Comparison of ENCODE assay signal across 15 mouse cellular contexts in the genomic region with DNA sequence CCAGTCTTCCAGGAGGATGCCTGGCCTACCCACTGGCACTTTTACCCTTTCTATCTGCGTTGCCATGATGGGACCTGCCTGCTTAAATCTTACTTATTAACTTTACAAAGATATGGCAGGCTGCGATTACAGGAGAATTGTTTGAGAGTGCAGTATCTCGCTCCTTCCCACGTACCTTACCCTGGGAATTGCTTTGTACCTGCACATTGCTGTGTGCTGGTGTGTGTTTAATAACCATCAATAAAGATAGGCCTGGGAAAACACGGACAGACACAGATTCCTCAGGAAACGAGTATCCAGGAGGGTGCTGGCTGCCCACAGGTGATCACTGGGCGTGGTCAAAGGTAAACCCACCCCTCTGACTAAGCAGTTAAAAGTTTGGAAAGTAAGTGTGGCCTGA. TPM values are rescaled to one million over a fixed set of nuclear protein-coding genes. Genes with fewer than 3 reads are reported as not detected.
"Had no signal": no experiment of that assay in that cellular context is flagged by ENCODE, and none has a peak within 500 bp of the region (broad histone marks: within the 10 kb centered on the region; RNA-seq: fewer than 3 reads in every experiment).

No protein-coding gene starts in this region.

- ATAC-seq: midbrain, embryonic 16.5 days had no signal

- H3K4me2 ChIP-seq: hindbrain, embryonic 14.5 days; liver, embryonic 11.5 days; liver, embryonic 15.5 days; midbrain, embryonic 11.5 days; neural tube, embryonic 13.5 days had no signal

- DNase-seq: kidney, adult 2 months; kidney, postnatal 36 days; retina, postnatal 1 day; right cerebral cortex, postnatal 4 days; thymus, adult 18-20 months; thymus, postnatal 25 days had no signal

- H3K9me3 ChIP-seq: limb, embryonic 10.5 days; liver, embryonic 15.5 days; megakaryocyte, embryonic 14.5 days; neural tube, embryonic 13.5 days had no signal

- H3K9ac ChIP-seq: hindbrain, embryonic 14.5 days; liver, embryonic 15.5 days; neural tube, embryonic 13.5 days had no signal

- H3K36me3 ChIP-seq: limb, embryonic 10.5 days; liver, embryonic 15.5 days; neural tube, embryonic 13.5 days had no signal

- H3K4me3 ChIP-seq: limb, embryonic 10.5 days; liver, embryonic 15.5 days; megakaryocyte, embryonic 14.5 days; neural tube, embryonic 13.5 days had no signal

- H3K27ac ChIP-seq: hindbrain, embryonic 14.5 days; limb, embryonic 10.5 days; liver, embryonic 15.5 days; macrophage; neural tube, embryonic 13.5 days had no signal

RNA-seq across cellular contexts. Expression of gene Hes1, which starts 8.3 kb away (rescaled TPM):
- polyA plus RNA-seq: macrophage had no signal
